Mouse (Mus musculus) intestine, postnatal 0 days (tissue): ENCODE data around the gene Ubfd1. TPM values are rescaled to one million over a fixed set of nuclear protein-coding genes. Genes with fewer than 3 reads are reported as not detected.

Experiments used
- ATAC-seq: fragments of 200-750 bp; cut with Nextera tagmentation; 2 replicates; pipeline ENCODE4 v1.8.0; 2017; ENCODE audit warnings: mild to moderate bottlenecking, moderate TSS enrichment, moderate library complexity
- H3K27ac ChIP-seq: fragments of 300-500 bp; sonication (generic); 2 replicates; pipeline ENCODE4 v1.5.1; 2014; ENCODE audit warnings: mild to moderate bottlenecking, low read depth, low read length, moderate library complexity
- H3K27me3 ChIP-seq: fragments of 300-500 bp; sonication (generic); replicated peaks from 2 replicates; pipeline ENCODE4 v1.6.1; 2014; ENCODE audit warnings: low read length, mixed read lengths; ENCODE audit not compliant: control insufficient read depth, insufficient read depth
- H3K36me3 ChIP-seq: fragments of 300-500 bp; sonication (generic); 2 replicates; pipeline ENCODE4 v1.6.1; 2014; ENCODE audit warnings: mild to moderate bottlenecking, moderate library complexity; ENCODE audit not compliant: control insufficient read depth, insufficient read depth
- H3K4me1 ChIP-seq: fragments of 300-500 bp; sonication (generic); replicated peaks from 2 replicates; pipeline ENCODE4 v1.6.1; 2014; ENCODE audit warnings: antibody characterized with exemption, low read length, mixed read lengths; ENCODE audit not compliant: control insufficient read depth, insufficient read depth
- H3K4me2 ChIP-seq: fragments of 300-500 bp; sonication (generic); replicated peaks from 2 replicates; pipeline ENCODE4 v1.6.1; 2014; ENCODE audit warnings: low read depth, mild to moderate bottlenecking, moderate library complexity
- H3K4me3 ChIP-seq: fragments of 300-500 bp; sonication (generic); 2 replicates; pipeline ENCODE4 v1.5.1; 2014; ENCODE audit warnings: low read depth, low read length
- H3K9ac ChIP-seq: fragments of 300-500 bp; sonication (generic); 2 replicates; pipeline ENCODE4 v1.6.1; 2014; ENCODE audit warnings: mild to moderate bottlenecking, low read depth, low read length
- H3K9me3 ChIP-seq: fragments of 300-500 bp; sonication (generic); 2 replicates; pipeline ENCODE4 v1.6.1; 2016; ENCODE audit warnings: mixed run types; ENCODE audit not compliant: control insufficient read depth
- CTCF ChIP-seq: sonication (generic); IDR thresholded peaks from 2 replicates; pipeline ENCODE4 v1.5.1; 2016; ENCODE audit warnings: low read depth, mild to moderate bottlenecking, control low read depth, antibody characterized with exemption, moderate library complexity
- WGBS: fragments of 180-500 bp; shearing (Covaris S2); extraction: QIAGEN DNeasy Blood & Tissue Kit; methylation state at CpG from one replicate; pipeline ENCODE4 v1.1.7; 2014; 5-methylcytosine and 5-hydroxymethylcytosine counted together
- polyA plus RNA-seq: library from polyadenylated mRNA; unstranded; fragments of >200 nt; fragmentation: Nextera tagmentation; extraction: Ambion mirVana; gene quantifications from 2 replicates; pipeline ENCODE4 v1.2.1, GENCODE M21; 2015

Ubfd1 gene
- polyA plus RNA-seq, 1 experiment from 2014 or later: 29.3 TPM

GRCm38 (mm10) chr7:122126946-122127345, 60.0 kb downstream of the Ubfd1 start:
- H3K9me3 ChIP-seq: no peaks in the 10 kb centered on the region
- WGBS: 92% methylated on average over 11 of the region's 11 CpGs
- no peak for TF ChIP-seq CTCF
- ATAC-seq: no peak
- no peaks in the 10 kb centered on the region for H3K4me1 ChIP-seq
- no peaks in the 10 kb centered on the region for H3K27me3 ChIP-seq
- no peak overlapping the region for H3K27ac ChIP-seq
- H3K9ac ChIP-seq: no peak overlapping the region
- H3K36me3 ChIP-seq: peaks cover 25% of the 10 kb centered on the region
- no peak overlapping the region for H3K4me2 ChIP-seq
- H3K4me3 ChIP-seq: no peak overlapping the region

Other genes starting within 250 kb of the Ubfd1 start
- gene Scnn1b, start 202.1 kb upstream of the Ubfd1 start, polyA plus RNA-seq: 0.27 and 0.52 TPM in 2 replicates
- gene Cog7, start 85.5 kb upstream of the Ubfd1 start, polyA plus RNA-seq: 6.3 and 7.6 TPM in 2 replicates
- gene Gga2, start 46.0 kb upstream of the Ubfd1 start, polyA plus RNA-seq: 59.9 and 71.1 TPM in 2 replicates
- gene Ears2, start 88 bp downstream of the Ubfd1 start, polyA plus RNA-seq: 7.1 and 8.0 TPM in 2 replicates
- 956 and 957 TPM in 2 replicates for gene Ndufab1, start 34.7 kb downstream of the Ubfd1 start, polyA plus RNA-seq
- 3.9 and 4.5 TPM in 2 replicates for gene Palb2, start 65.8 kb downstream of the Ubfd1 start, polyA plus RNA-seq
- 59.4 and 64.7 TPM in 2 replicates for gene Dctn5, start 65.9 kb downstream of the Ubfd1 start, polyA plus RNA-seq
- gene Plk1, start 92.3 kb downstream of the Ubfd1 start, polyA plus RNA-seq: 20.0 and 25.0 TPM in 2 replicates
- 4.0 and 4.8 TPM in 2 replicates for gene Ern2, start 119.0 kb downstream of the Ubfd1 start, polyA plus RNA-seq
- gene Chp2, start 152.3 kb downstream of the Ubfd1 start, polyA plus RNA-seq: 54.5 and 60.2 TPM in 2 replicates
- gene Prkcb, start 221.6 kb downstream of the Ubfd1 start, polyA plus RNA-seq: 4.7 and 5.1 TPM in 2 replicates